Mouse (Mus musculus): ENCODE measurements around the gene Depdc7. TPM values are rescaled to one million over a fixed set of nuclear protein-coding genes. Genes with fewer than 3 reads are reported as not detected.
A peak's percentile ranks its signal among the peaks of the same experiment; 100 is the strongest.

Depdc7 gene
- 1 to 10 TPM; 1.4 to 1.7 TPM for total RNA-seq (2021)

DNA sequence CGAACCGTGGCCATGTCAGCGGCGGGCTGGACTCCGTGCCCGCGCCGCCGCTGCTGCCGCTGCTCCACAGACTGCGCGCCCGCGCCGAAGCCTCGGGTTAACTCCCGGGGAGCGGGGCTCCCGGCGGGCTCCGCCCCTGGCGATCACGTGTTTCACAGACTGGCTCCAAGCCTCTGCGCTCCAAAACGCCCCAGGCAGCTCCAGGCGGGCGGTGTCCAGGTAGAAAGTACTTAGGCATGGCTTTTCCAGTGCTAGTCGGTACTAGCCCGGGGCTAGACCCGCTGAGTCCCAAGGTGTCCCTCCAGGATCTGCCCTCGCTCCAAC is at the start of gene Depdc7:
Gene Depdc7 (minus strand): TSS at position 138 of the 324 bp plus-strand sequence.
- intact Hi-C loops (cut with DNase I), result no loop called here
- DNase-seq (ENCODE audit: low spot score in 2 of 2), result peak; percentile 82 to 85

DNA sequence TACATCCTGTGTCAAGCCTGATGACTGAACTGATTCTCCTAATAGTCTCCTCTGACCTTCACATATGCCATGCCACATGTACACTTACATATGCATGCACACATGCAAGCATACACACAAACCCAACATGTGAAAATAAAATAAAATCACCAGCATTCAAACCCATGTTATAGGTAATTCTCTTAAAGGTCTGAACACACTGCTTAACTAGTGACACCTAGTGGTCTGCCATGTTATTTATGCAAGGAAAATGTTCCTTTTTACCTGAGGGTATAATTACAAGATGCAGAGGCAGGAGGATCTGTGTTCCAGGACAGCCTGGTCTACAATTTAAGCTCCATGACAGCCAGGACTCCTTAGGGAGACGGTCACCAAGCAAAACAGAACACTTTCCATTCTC is 32.1 kb upstream of the Depdc7 start:
- peak; percentile 24 to 58 for DNase-seq (ENCODE audit: low spot score in 2 of 2)
- intact Hi-C loops (cut with DNase I), result loop anchor here (2.0 to 5.0 kb wide), 2 partner anchors 57 to 90 kb away; partner anchors contain the start of gene Pin1rt1

DNA sequence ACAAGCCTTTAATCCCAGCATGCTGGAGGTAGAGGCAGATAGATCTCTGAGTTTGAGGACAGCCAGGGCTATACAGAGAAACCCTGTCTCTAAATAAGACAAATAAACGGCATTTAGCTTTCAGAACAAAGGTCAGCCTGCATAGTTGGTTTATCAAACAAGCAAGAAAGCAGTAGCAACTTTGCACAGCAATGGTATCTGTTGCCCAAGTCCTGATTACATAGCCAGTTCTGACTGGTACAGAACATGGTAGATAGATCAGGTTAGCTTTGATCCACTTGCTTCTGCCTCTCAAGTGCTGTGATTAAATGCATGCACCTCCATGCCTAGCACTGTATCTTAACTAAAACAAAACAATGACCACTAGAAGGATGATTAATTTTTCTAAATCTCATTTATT is 26.0 kb upstream of the Depdc7 start:
- intact Hi-C loops (cut with DNase I), result no loop called here
- no peak for DNase-seq (ENCODE audit: low spot score in 2 of 2)

DNA sequence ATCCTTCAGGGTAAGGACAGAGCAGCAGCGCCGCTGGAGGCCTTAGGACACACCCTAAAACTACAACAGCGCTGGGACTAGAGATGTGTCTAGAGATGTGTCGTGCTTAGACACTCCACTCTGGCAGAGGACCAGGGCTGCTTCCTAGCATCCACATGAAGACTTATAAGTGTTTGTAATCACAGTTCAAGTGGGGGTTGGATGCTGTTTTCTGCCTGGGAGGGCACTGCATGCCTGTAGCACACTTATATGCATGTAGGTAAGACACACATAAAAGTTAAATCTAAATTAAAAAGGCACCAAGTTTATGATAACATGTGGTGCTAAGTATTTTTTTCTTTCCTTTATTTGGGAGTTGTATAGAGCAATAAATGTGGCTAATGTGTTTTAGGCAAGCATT is 21.3 kb upstream of the Depdc7 start:
- DNase-seq (ENCODE audit: low spot score in 2 of 2), result no peak
- intact Hi-C loops (cut with DNase I), result no loop called here

DNA sequence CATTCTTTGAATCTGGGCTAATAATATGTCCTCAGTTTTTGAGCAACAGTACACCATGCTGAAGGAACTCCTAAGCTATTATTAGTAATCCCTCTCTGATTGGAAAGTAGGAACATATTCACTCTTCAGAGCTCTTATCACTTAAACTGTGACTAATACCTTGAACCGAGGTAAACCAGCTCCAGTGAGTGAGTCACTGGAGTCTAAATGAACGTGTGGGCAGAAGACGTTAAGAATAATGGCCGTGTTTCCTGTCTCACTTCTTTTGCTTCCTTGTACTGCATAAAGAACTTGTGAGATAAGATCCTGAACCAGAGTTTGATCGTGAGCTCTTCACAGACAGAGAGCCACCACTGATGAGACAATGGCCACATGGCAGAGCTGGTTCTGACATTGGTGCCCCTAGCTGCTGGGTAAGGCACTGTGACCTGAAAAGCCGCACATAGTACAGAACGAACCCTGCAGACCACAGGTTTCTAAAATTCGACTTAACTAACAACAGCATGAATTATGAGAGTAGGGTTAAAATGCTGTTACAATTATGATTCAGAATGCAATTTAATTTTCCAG is 20.5 kb upstream of the Depdc7 start:
- intact Hi-C loops (cut with DNase I), result no loop called here
- peak in 1 of 2 experiments; percentile 16 for DNase-seq (ENCODE audit: low spot score in 2 of 2)

DNA sequence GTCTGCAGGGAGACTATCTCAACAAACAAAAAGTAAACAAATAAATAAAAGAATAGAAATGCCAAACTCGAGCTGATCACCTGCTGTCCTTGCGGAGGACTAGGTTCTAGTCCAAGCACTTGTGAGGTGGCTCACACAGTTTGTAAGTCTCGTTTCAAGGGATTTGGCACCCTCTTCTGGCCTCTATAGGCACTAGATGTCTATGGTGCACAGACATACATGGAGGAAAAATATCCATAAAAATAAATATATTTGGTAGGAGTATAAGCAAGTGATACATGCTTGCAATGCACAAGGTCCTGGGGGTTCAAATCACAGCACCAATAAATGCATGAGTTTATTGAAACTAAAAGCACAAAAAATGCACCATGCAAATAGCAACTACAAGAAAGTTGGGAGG is 7.9 kb upstream of the Depdc7 start:
- peak in 1 of 2 experiments; percentile 21 for DNase-seq (ENCODE audit: low spot score in 2 of 2)
- intact Hi-C loops (cut with DNase I), result loop anchor here (5.0 kb wide), 1 partner anchor 63 kb away; no protein-coding TSS in a partner anchor

DNA sequence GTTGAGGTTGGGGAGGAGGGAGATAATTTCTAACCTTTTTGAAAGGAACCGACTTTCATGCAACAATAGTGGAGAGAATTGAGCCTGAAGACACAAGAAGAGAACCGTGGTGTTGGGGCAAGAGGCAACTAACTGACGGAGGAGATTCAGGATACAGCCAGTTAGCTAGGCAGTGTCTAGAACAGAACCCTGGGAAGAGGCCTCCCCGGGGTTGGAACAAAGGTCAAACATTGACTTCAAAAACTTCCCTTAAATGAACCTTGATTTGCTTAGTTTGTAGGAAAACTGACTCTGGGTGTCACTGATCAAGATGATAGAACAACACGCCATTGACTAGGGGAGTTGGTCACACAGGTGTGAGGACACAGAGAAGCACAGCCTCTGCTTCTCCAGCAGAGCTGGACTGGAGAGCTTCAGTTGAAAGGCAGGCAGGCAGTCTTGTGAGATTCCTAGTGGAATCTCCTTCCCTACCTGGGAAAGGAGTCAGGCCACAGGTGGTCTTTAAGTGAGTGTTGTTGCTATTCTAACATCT is 6.0 kb upstream of the Depdc7 start:
- DNase-seq (ENCODE audit: low spot score in 2 of 2), result no peak
- intact Hi-C loops (cut with DNase I), result no loop called here

DNA sequence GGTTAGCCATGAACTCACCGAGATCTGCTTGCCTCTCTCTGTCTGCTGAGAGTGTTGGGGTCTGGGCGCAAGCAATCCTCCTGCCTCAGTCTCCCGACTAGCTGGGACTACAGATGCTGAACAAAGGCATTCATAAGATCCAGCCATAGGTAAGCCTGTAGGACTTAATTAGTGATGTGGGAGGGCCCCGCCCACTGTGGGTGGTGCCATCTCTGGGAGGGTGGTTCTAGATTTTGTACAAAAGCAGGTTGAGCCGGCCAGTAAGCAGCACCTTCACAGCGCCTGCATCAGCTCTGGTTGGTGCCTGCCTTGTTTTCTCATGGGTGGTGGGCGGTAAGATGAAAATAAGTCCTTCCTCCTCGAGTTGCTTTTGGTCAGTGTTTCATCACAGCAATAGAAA is 3.6 kb upstream of the Depdc7 start:
- intact Hi-C loops (cut with DNase I), result no loop called here
- peak in 1 of 2 experiments; percentile 22 for DNase-seq (ENCODE audit: low spot score in 2 of 2)

DNA sequence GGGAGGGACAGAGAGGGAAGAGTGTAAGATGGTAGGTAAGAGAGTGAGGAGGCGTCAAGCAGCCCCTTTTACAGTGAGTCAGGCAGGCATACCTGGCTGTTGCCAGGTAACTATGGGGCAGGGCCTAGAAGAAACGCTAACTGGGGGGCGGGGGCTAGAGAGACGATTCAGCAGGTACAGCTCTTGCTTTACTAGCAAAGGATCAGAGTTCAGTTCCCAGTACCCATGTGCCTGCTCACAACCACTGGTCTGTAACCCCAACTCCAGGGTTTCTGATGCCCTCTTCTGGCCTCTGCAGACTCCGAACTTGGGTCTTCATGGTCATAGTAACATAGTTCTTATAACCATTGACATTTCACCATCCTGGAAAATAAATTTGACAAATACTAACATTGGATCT is 1.3 kb upstream of the Depdc7 start:
- DNase-seq (ENCODE audit: low spot score in 2 of 2), result no peak
- intact Hi-C loops (cut with DNase I), result no loop called here

DNA sequence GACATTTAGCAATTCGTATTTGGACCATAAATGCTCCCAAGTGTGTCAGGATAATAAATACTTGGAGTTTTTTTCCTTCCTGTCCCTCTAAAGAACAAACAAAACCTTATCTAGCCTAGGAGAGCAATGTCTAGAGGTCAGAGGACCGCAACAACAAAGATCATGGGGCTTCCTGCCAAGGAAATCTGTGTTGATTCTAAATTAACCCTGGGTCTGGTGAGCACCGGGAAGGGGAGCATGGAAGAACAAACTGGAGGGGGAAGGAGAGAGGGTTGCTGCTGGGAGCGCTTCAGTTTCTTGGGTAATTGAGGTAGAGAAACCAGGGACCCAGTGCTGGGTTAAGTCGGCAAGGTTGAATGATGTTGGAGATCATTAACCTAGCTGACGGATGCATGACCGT is 482 bp upstream of the Depdc7 start:
- intact Hi-C loops (cut with DNase I), result no loop called here
- no peak for DNase-seq (ENCODE audit: low spot score in 2 of 2)

DNA sequence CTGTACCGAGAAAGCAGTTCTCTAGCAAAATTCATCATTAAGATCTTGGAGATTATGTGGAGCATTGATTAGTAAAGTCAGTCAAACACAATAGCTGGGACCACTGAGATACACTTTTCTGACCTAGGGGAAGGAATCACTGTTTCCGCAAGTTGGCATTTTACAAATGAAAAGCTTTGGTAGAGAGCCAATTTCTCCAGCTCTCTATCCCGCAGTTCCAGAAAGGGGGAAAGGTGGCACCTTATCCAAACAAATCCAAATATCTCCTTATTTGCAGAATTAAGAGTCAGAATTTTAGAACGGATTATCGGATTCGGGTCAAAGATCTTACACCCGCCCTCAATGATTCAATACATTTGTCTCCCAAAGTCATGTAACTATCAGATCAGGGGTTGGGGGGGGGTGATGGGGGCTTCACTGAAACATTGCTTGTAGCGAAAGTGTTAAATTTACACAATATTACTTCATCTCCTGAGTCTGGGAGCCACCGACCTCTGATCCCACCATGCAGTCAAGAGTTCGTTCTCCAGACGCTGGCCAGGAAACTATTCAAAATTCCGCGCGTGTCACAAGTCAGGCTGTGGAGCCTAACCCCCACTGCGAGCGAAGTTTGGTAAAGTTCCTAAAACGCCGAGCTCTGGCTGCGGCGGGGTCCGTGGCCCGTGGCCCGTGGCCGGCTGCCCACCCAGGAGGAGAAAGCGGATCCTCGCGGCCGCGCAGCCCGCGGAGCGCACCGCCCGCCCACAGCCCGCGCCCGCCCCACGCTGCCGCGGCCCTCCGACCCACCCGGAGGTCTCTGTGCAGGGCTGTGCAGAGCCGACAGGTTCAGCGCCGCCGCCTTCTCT is 560 bp downstream of the Depdc7 start:
- no peak for DNase-seq (ENCODE audit: low spot score in 2 of 2)
- intact Hi-C loops (cut with DNase I), result no loop called here

DNA sequence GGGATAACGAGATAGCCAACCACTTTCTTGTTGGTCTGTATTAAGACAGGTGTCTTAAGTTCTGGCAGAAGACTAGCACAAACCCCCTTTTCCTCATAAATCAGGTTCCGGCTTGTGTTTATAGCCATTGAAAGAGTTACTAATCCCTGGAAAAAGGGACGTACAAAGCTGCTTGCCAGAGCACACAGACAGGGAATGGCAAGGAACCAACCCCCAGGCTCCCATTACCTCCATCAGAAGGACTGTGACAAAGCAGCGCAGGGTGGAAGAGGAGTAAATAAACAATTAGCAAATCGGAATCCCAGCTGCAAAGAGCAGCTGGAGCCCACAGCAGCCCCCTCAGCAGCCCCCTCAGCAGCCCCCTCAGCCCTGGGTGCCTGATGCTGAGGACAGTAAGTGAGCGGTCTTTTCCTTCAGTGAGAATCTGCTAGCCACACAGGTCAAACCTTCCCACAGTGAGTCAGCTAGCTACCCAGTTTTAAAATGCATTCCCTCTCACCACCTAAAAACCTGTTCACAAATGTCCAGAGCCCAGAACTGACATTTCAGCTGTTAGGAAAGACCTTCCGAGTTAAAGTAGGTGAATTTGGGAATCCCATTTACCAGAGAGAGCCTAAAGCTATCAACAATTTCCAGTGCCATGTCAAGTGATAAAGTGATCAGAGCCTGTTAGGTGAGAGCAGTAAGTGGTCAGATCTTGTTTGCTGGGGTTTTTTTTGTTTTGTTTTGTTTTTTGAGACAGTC is 1.5 kb downstream of the Depdc7 start:
- DNase-seq (ENCODE audit: low spot score in 2 of 2), result no peak
- intact Hi-C loops (cut with DNase I), result no loop called here

DNA sequence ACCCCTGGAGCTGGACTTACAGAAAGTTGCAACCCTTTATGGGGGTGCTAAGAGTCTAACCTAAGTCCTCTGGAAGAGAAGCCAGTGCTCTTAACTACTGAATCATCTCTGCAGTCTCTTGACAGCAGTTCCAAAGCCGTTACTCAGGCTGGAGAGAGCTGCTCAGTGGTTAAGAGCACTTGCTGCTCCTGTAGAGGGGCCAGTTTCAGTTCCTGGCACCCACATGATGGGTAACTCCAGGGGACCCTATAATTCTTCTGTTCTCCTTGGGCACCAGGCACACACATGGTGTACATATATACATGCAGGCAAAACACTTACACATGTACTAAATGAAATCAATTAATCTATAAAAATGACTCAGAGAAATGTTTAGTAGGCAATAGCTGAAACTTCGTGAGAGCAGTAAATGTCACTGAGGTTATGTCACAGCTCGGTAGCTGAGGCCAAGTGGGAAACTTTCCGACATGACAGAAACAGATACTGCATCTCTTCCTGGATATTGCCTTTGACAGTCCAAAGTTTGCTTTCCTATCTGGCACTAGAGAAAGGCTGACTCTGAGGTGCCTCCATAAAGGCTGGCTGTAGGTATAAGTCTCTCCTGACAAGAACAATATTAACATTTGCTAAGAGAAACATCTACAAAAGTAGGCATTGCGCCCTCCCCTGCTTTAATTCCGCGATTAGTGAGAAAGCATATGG is 2.3 kb downstream of the Depdc7 start:
- intact Hi-C loops (cut with DNase I), result no loop called here
- no peak for DNase-seq (ENCODE audit: low spot score in 2 of 2)

DNA sequence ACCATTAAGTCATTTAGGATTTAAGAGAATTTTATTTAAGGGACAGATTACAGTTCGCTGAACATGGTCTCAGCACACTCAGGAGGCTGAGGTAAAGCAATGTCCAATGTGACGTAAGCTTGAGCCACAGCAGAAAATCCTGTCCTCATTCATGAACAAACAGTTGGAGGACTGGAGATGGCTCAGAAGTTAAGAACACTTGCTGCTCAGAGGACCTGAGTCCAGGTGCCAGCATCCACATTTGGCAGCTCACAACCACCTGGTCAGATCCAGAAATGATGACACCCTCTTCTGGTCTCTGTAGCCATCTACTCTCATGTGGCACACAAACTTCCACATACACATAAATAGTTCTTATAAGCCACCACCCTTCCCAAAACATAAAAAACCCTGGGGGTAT is 3.0 kb downstream of the Depdc7 start:
- intact Hi-C loops (cut with DNase I), result no loop called here
- DNase-seq (ENCODE audit: low spot score in 2 of 2), result no peak

DNA sequence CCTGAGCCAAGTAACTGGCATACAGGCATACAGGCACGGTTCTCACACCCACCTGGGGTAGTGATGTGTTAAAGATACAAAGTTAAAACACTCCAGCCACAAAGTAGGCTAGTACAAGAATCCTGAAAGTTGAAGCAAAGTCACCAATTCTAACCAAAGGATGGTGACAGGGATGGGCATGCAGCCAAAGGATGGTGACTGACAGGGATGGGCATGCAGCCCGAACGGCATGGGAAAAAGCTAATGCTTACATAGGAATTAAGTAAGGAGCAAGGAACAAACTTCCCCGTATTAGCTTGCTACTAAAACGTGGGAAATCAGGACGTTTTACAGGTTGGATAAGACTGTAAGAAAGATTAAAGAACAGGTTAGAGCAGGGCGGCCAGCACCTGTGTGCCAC is 6.4 kb downstream of the Depdc7 start:
- DNase-seq (ENCODE audit: low spot score in 2 of 2), result no peak
- intact Hi-C loops (cut with DNase I), result no loop called here

DNA sequence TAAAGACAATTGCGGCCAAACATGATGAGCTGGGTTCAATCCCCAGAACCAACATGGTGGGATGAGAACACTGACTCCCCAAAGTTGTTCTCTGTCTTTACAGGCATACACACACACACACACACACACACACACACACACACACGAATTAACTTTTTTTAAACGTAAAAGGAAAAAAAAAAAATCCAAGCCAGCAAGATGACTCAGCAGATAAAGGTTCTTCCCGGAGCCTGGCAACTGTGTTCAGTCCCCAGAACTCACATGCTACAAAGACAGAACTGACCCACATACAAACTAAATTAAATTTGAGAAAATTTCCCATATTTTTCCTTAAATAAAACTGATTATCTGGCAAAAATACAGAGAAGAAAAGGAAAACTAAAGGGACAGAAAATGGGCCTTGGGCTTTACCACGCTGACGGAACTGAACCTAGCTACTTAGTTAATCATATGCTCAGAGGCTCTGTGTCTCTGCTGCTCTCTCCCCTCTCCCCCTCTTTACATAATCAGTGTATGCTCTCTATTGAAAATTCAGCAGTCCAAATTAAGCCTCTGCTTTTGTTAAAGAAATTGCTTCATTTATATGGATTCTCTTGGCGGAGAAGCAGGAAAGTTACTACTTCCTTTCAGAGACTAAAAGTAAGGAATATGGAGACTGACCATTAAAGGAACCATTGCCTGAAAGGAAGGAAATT is 10.0 kb downstream of the Depdc7 start:
- DNase-seq (ENCODE audit: low spot score in 2 of 2), result peak in 1 of 2 experiments; percentile 28
- intact Hi-C loops (cut with DNase I), result no loop called here

DNA sequence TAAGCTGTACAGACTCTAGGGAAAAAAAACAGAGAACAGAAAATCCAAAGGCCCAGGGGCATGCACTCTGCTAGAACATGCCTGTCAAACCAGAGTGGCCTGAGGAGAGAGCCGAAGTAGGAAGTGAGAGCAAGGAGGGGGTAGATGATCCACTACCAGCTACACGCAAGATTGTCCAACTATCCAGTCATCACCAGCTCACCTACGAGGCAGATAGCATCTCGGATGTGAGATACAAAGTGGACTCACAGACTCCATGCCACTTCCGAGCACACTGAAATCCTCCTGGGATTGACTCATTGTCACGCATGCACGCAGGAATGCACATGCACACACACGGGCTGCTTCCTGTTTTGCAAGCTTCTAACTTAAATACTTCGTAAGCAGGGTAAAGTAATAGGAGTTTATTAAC is 10.6 kb downstream of the Depdc7 start:
- peak in 1 of 2 experiments; percentile 6 for DNase-seq (ENCODE audit: low spot score in 2 of 2)
- intact Hi-C loops (cut with DNase I), result no loop called here

DNA sequence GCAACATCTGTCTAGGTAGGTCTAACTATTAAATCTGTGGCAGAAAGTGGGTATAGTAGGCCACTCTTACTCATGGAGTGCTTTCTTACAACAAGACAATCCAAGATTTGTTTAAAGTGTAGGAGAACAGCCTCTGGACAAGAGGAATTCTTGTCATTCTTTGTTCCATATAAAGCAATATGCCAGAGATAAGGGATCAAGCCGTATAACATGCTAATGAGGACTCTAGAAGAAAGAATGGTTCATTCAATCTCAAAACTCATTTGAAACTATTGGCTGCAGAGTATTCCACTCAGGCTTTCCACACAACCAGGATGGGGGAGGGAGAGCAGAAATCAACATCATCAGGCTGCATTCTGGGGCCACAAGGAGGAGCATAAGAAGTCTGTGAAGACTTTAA is 15.3 kb downstream of the Depdc7 start:
- intact Hi-C loops (cut with DNase I), result no loop called here
- DNase-seq (ENCODE audit: low spot score in 2 of 2), result no peak

DNA sequence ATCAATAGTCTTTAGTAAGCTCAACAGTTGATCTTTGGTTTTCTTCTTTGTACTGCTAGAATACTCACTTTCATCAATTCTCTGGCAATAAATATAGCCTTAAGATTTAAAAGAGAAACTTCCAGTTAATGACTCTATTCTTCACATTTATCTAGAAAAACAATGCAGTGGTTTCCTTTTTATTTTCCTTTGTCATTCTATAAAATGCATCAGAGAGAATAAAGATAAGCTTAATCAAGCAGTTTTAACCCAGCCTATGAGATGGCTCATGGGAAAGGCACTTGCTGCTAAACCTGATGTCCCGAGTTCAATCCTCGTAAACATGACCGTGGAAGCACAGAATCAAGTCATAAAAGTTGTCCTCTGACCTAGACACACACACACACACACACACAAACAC is 20.7 kb downstream of the Depdc7 start:
- intact Hi-C loops (cut with DNase I), result no loop called here
- no peak for DNase-seq (ENCODE audit: low spot score in 2 of 2)

Data from left cerebral cortex, postnatal 25 days (tissue).